Mouse (Mus musculus): Measurements from ENCODE around the gene Hnrnpul2. TPM values are rescaled to one million over a fixed set of nuclear protein-coding genes. Genes with fewer than 3 reads are reported as not detected.

Hnrnpul2 gene
- total RNA-seq, 2 experiments from 2014 or later, result 35.4 to 37.3 TPM

Other genes starting within 250 kb of the Hnrnpul2 start
- not detected for gene Slc22a8, start 228.8 kb upstream of the Hnrnpul2 start, total RNA-seq (2021)
- not detected for gene Slc22a6, start 202.0 kb upstream of the Hnrnpul2 start, total RNA-seq (2021)
- under 1 TPM in 1 of 2 experiments, not detected in 1; 0.02 TPM for gene Chrm1, start 156.2 kb upstream of the Hnrnpul2 start, total RNA-seq (2021)
- 10 to 100 TPM; 24.6 to 26.8 TPM for gene Slc3a2, start 96.6 kb upstream of the Hnrnpul2 start, total RNA-seq (2021)
- 10 to 100 TPM; 21.7 to 23.4 TPM for gene Wdr74, start 84.2 kb upstream of the Hnrnpul2 start, total RNA-seq (2021)
- gene 1700092M07Rik, start 79.3 kb upstream of the Hnrnpul2 start, total RNA-seq (2021), result not detected
- gene Stx5a, start 78.6 kb upstream of the Hnrnpul2 start, total RNA-seq (2021), result 10 to 100 TPM; 24.1 to 28.0 TPM
- 10 to 100 TPM; 32.5 to 33.2 TPM for gene Nxf1, start 62.9 kb upstream of the Hnrnpul2 start, total RNA-seq (2021)
- gene Tmem223, start 49.0 kb upstream of the Hnrnpul2 start, total RNA-seq (2021), result 10 to 100 TPM; 78.5 to 81.9 TPM
- gene Tmem179b, start 45.5 kb upstream of the Hnrnpul2 start, total RNA-seq (2021), result 10 to 100 TPM in 1 of 2 experiments, 1 to 10 TPM in 1; 9.7 to 11.1 TPM
- 1 to 10 TPM; 9.0 to 9.4 TPM for gene Taf6l, start 33.6 kb upstream of the Hnrnpul2 start, total RNA-seq (2021)
- 10 to 100 TPM; 34.1 to 35.5 TPM for gene Polr2g, start 21.4 kb upstream of the Hnrnpul2 start, total RNA-seq (2021)
- 1 to 10 TPM in 1 of 2 experiments, under 1 TPM in 1; 0.62 to 1.5 TPM for gene Zbtb3, start 17.5 kb upstream of the Hnrnpul2 start, total RNA-seq (2021)
- gene Ttc9c, start 677 bp upstream of the Hnrnpul2 start, total RNA-seq (2021), result 10 to 100 TPM in 1 of 2 experiments, 1 to 10 TPM in 1; 9.6 to 10.7 TPM
- not detected for gene AC129217.1, start 9.8 kb downstream of the Hnrnpul2 start, total RNA-seq (2021)
- gene Bscl2, start 17.5 kb downstream of the Hnrnpul2 start, total RNA-seq (2021), result 10 to 100 TPM; 14.4 to 15.6 TPM
- gene Gng3, start 19.2 kb downstream of the Hnrnpul2 start, total RNA-seq (2021), result not detected
- 10 to 100 TPM in 1 of 2 experiments, 1 to 10 TPM in 1; 7.8 to 11.0 TPM for gene Lrrn4cl, start 30.8 kb downstream of the Hnrnpul2 start, total RNA-seq (2021)
- gene Ubxn1, start 51.5 kb downstream of the Hnrnpul2 start, total RNA-seq (2021), result 100 to 1,000 TPM; 182 to 211 TPM
- 10 to 100 TPM; 55.1 to 64.7 TPM for gene Uqcc3, start 60.9 kb downstream of the Hnrnpul2 start, total RNA-seq (2021)
- 1 to 10 TPM; 4.4 to 6.7 TPM for gene Lbhd1, start 63.7 kb downstream of the Hnrnpul2 start, total RNA-seq (2021)
- gene Gm49403, start 63.9 kb downstream of the Hnrnpul2 start, total RNA-seq (2021), result not detected
- gene 1810009A15Rik, start 68.8 kb downstream of the Hnrnpul2 start, total RNA-seq (2021), result 10 to 100 TPM; 20.3 to 26.3 TPM
- gene Gm49416, start 68.9 kb downstream of the Hnrnpul2 start, total RNA-seq (2021), result 1 to 10 TPM in 1 of 2 experiments, not detected in 1; 3.3 TPM
- gene Ints5, start 73.0 kb downstream of the Hnrnpul2 start, total RNA-seq (2021), result 10 to 100 TPM in 1 of 2 experiments, 1 to 10 TPM in 1; 9.5 to 10.3 TPM
- gene Ganab, start 78.1 kb downstream of the Hnrnpul2 start, total RNA-seq (2021), result 10 to 100 TPM; 30.7 to 34.3 TPM
- 10 to 100 TPM; 21.4 to 24.2 TPM for gene B3gat3, start 100.4 kb downstream of the Hnrnpul2 start, total RNA-seq (2021)
- 1 to 10 TPM; 4.9 to 6.0 TPM for gene Rom1, start 109.3 kb downstream of the Hnrnpul2 start, total RNA-seq (2021)
- 1 to 10 TPM; 8.6 to 8.9 TPM for gene Eml3, start 109.5 kb downstream of the Hnrnpul2 start, total RNA-seq (2021)
- gene Mta2, start 121.9 kb downstream of the Hnrnpul2 start, total RNA-seq (2021), result 10 to 100 TPM; 27.4 to 27.9 TPM
- gene Tut1, start 133.8 kb downstream of the Hnrnpul2 start, total RNA-seq (2021), result 1 to 10 TPM; 8.2 to 8.4 TPM
- gene Eef1g, start 147.0 kb downstream of the Hnrnpul2 start, total RNA-seq (2021), result 100 to 1,000 TPM; 500 to 587 TPM
- 100 to 1,000 TPM; 194 to 197 TPM for gene Ahnak, start 169.3 kb downstream of the Hnrnpul2 start, total RNA-seq (2021)